8 mouse cellular contexts compared by ENCODE assay signal in genomic region chr16:23988466-23989208, GRCm38 (mm10). TPM values are rescaled to one million over a fixed set of nuclear protein-coding genes. Genes with fewer than 3 reads are reported as not detected.
A peak's percentile ranks its signal among the peaks of the same experiment; 100 is the strongest.
DNase-seq lines count a peak whose midpoint lies in the region; ATAC-seq and TF ChIP-seq lines count a peak whose summit lies in the region.

TSS of gene Gm37419 (plus strand) at chr16:23988482.
TSS of gene Bcl6 (minus strand) at chr16:23988852.

- no peaks in the 10 kb centered on the region for H3K9me3 ChIP-seq in hindbrain, embryonic 10.5 days
- H3K9me3 ChIP-seq in lung, embryonic 15.5 days, result no peaks in the 10 kb centered on the region

- H3K4me2 ChIP-seq in lung, embryonic 15.5 days, result peak within 1 kb of the TSS; percentile 96

- peak; percentile 87 for DNase-seq in ES-CJ7 (ENCODE audit: low read depth, low spot score)
- DNase-seq in cerebellum, adult 2 months, result peak; percentile 90 to 93
- DNase-seq in forelimb bud, embryonic 11.5 days (ENCODE audit: low read depth, low spot score), result peak; percentile 92
- DNase-seq in hindbrain, embryonic 10.5 days (ENCODE audit: low spot score), result peak; percentile 86
- peak; percentile 81 for DNase-seq in layer of hippocampus, adult 9-10 months (ENCODE audit: low spot score)
- DNase-seq in thymus, adult 18-20 months, result peak; percentile 59 to 73

- no peaks in the 10 kb centered on the region for H3K36me3 ChIP-seq in hindbrain, embryonic 10.5 days
- H3K36me3 ChIP-seq in lung, embryonic 15.5 days, result no peaks in the 10 kb centered on the region

- no peak for TF ChIP-seq CTCF in cerebellum, adult 2 months (IDR thresholded peaks at IDR 0.05; ENCODE audit: borderline replicate concordance, insufficient read depth, low read depth, low read length)
- TF ChIP-seq CTCF in olfactory bulb, adult 2 months (IDR thresholded peaks at IDR 0.05; ENCODE audit: insufficient read depth, low read depth, low read length), result no peak

- H3K27me3 ChIP-seq in cerebellum, adult 2 months (ENCODE audit: control insufficient read depth, insufficient read depth, low read length), result no peaks in the 10 kb centered on the region
- peaks cover 50% of the 10 kb centered on the region for H3K27me3 ChIP-seq in hindbrain, embryonic 10.5 days (ENCODE audit: insufficient read depth, poor library complexity, severe bottlenecking)
- no peaks in the 10 kb centered on the region for H3K27me3 ChIP-seq in lung, embryonic 15.5 days

- H3K4me3 ChIP-seq in cerebellum, adult 2 months (replicated peaks; ENCODE audit: insufficient read depth, low read depth, low read length), result peak within 1 kb of the TSS; percentile 91
- peak within 1 kb of the TSS; percentile 78 for H3K4me3 ChIP-seq in hindbrain, embryonic 10.5 days
- H3K4me3 ChIP-seq in lung, embryonic 15.5 days, result peak within 1 kb of the TSS; percentile 79
- H3K4me3 ChIP-seq in olfactory bulb, adult 2 months (ENCODE audit: insufficient read depth, low read depth, low read length), result peak within 1 kb of the TSS; percentile 92

- peak; percentile 78 for ATAC-seq in lung, embryonic 15.5 days (ENCODE audit: borderline replicate concordance, extremely low read depth, low FRiP score, low TSS enrichment)

- H3K27ac ChIP-seq in cerebellum, adult 2 months (ENCODE audit: insufficient read depth, low read length), result peak within 1 kb of the TSS; percentile 100
- peak within 1 kb of the TSS; percentile 99 for H3K27ac ChIP-seq in hindbrain, embryonic 10.5 days
- peak within 1 kb of the TSS; percentile 99 for H3K27ac ChIP-seq in lung, embryonic 15.5 days
- peak within 1 kb of the TSS; percentile 100 for H3K27ac ChIP-seq in olfactory bulb, adult 2 months (ENCODE audit: insufficient read depth, low read depth, low read length)

- H3K9ac ChIP-seq in lung, embryonic 15.5 days, result peak within 1 kb of the TSS; percentile 79

- TF ChIP-seq POLR2A in cerebellum, adult 2 months (IDR thresholded peaks at IDR 0.05; ENCODE audit: borderline replicate concordance, insufficient read depth, low read length), result peak; percentile 94; the same call in 1 of the 2 replicates
- TF ChIP-seq POLR2A in olfactory bulb, adult 2 months (IDR thresholded peaks at IDR 0.05; ENCODE audit: insufficient read depth, low read depth, low read length), result peak; percentile 80

- WGBS in cerebellum, adult 2 months, result under 1% methylated on average over 68 of the region's 68 CpGs
- WGBS in hindbrain, embryonic 10.5 days, result under 1% methylated on average over 68 of the region's 68 CpGs
- whole genome bisulfite sequencing in lung, embryonic 15.5 days, result under 1% methylated on average over 62 of the region's 68 CpGs
- WGBS in olfactory bulb, adult 2 months, result under 1% methylated on average over 68 of the region's 68 CpGs

- H3K4me1 ChIP-seq in cerebellum, adult 2 months (ENCODE audit: control insufficient read depth, insufficient read depth, low read length), result peaks cover 9% of the 10 kb centered on the region
- H3K4me1 ChIP-seq in hindbrain, embryonic 10.5 days (replicated peaks), result peaks cover 42% of the 10 kb centered on the region
- H3K4me1 ChIP-seq in lung, embryonic 15.5 days, result peaks cover 35% of the 10 kb centered on the region
- H3K4me1 ChIP-seq in olfactory bulb, adult 2 months (ENCODE audit: control insufficient read depth, insufficient read depth, low read length), result peaks cover 16% of the 10 kb centered on the region

RNA-seq across cellular contexts. Expression of gene Gm37419, which starts in this region (rescaled TPM):
- polyA plus RNA-seq in cerebellum, adult 2 months (2012; rRNA removed), result not detected in 2 replicates
- polyA plus RNA-seq in hindbrain, embryonic 10.5 days (2016; fragmentation: Nextera tagmentation; extraction: Ambion mirVana), result not detected in 2 replicates
- polyA plus RNA-seq in lung, embryonic 15.5 days (2015; fragmentation: Nextera tagmentation; extraction: Ambion mirVana), result not detected in 2 replicates
- polyA plus RNA-seq in olfactory bulb, adult 2 months (2012; ENCODE audit: insufficient read depth, insufficient read length, low replicate concordance, missing spikeins), result not detected in 2 replicates

RNA-seq across cellular contexts. Expression of gene Bcl6, which starts in this region (rescaled TPM):
- polyA plus RNA-seq in cerebellum, adult 2 months (2012; rRNA removed), result 30.8 and 41.3 TPM in 2 replicates
- 0.16 and 0.19 TPM in 2 replicates for polyA plus RNA-seq in hindbrain, embryonic 10.5 days (2016; fragmentation: Nextera tagmentation; extraction: Ambion mirVana)
- polyA plus RNA-seq in lung, embryonic 15.5 days (2015; fragmentation: Nextera tagmentation; extraction: Ambion mirVana), result 1.7 TPM in 2 replicates
- polyA plus RNA-seq in olfactory bulb, adult 2 months (2012; ENCODE audit: insufficient read depth, insufficient read length, low replicate concordance, missing spikeins), result not detected in 2 replicates

Comparison
In these comparisons a context has a peak if more than half of its experiments do, and no peak if none do; other contexts are left out.
1. Peak in every context shown above with its lines: DNase-seq, ATAC-seq, H3K4me3 ChIP-seq and H3K27ac ChIP-seq.
2. Peak in DNase-seq, H3K4me3 ChIP-seq and H3K27ac ChIP-seq in hindbrain, embryonic 10.5 days; RNA of the genes that start here not detected or under 1 TPM.